Mouse (Mus musculus): ENCODE data around the gene Prrt1. TPM values are rescaled to one million over a fixed set of nuclear protein-coding genes. Genes with fewer than 3 reads are reported as not detected.

Gene Prrt1
- total and polyA plus RNA-seq, 3 experiments = not detected

DNA sequence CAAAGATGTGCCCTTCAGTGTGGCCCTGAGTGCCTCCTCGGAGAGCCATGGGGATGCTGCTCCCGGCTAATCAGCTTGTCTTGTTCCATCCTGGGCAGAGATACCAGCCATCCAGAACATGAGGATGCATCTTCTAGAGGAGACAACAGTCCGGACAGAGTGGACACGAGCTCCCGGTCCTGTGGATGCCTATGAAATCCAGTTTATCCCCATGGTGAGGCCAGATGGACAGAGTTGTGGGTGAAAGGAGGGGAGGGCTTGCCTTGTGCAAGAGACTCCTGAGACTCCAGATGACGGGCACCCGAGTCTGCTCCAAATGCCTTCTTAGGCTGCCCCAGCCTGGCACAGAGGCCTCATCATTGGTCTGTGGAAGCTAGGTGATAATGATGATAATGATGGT is 43.8 kb downstream of the Prrt1 start:
- Histone ChIP-seq H3K27me3 (replicated peaks) (peaks cover 66% of the 10 kb centered on the region), H3K9me3 (replicated peaks; ENCODE audit: low read length) (peaks cover 14% of the 10 kb centered on the region), H3K9ac (ENCODE audit: insufficient read depth, low read depth) (no peak overlapping the region), H3K27ac (ENCODE audit: insufficient read depth, low read depth) (no peak overlapping the region), H3K36me3 (replicated peaks in 1 of 2; ENCODE audit: control insufficient read depth in 1 of 2, insufficient read depth in 1 of 2, low read length in 1 of 2) (no peaks in the 10 kb centered on the region), H3K4me3 (replicated peaks in 1 of 3; ENCODE audit: low read depth in 2 of 3, low read length in 2 of 3, poor library complexity in 1 of 3) (no peak overlapping the region), H3K4me1 (ENCODE audit: control insufficient read depth in 1 of 2, insufficient read depth in 2 of 2) (no peaks in the 10 kb centered on the region), H3K79me2 (replicated peaks; ENCODE audit: control insufficient read depth, extremely low read depth, insufficient read depth, poor library complexity, severe bottlenecking) (no peaks in the 10 kb centered on the region), H3K4me2 (ENCODE audit: insufficient read depth, low read depth, poor library complexity, severe bottlenecking) (no peak overlapping the region)
- in situ Hi-C loops (cut with MboI; ENCODE audit: low pct_ligation_motif_present, low pct_unique_long_range_greater_than_20kb, low sequenced_read_pairs) (no loop called here), dilution Hi-C loops (cut with MboI; ENCODE audit: extremely low pct_ligation_motif_present, extremely low pct_unique_long_range_greater_than_20kb, low sequenced_read_pairs) (no loop called here)
- DNase-seq (ENCODE audit: extremely low read depth) = no peak
- TF ChIP-seq ZMIZ1 (IDR thresholded peaks at IDR 0.05; ENCODE audit: low read depth, low read length) (no peak), CHD1 (IDR thresholded peaks at IDR 0.05; ENCODE audit: low read depth, low read length) (no peak), RCOR1 (conservative IDR thresholded peaks at IDR 0.05; ENCODE audit: low read depth, low read length) (no peak), JUN (IDR thresholded peaks at IDR 0.05; ENCODE audit: insufficient read depth, low read depth, low read length) (no peak), BHLHE40 (IDR thresholded peaks at IDR 0.05; ENCODE audit: low read depth, low read length) (no peak), GABPA (IDR thresholded peaks at IDR 0.05; ENCODE audit: insufficient replicate concordance, low read depth, low read length) (no peak), MAX (IDR thresholded peaks at IDR 0.05; ENCODE audit: low read length) (no peak), MYC (IDR thresholded peaks at IDR 0.05; ENCODE audit: low read depth, low read length) (no peak), ETS1 (conservative IDR thresholded peaks at IDR 0.05; ENCODE audit: low read depth, low read length) (no peak), POLR2A (IDR thresholded peaks at IDR 0.05; ENCODE audit: low read depth, low read length) (no peak), PAX5 (IDR thresholded peaks at IDR 0.05; ENCODE audit: low read length) (no peak), EP300 (IDR thresholded peaks at IDR 0.05; ENCODE audit: low read length) (no peak), NELFE (IDR thresholded peaks at IDR 0.05; ENCODE audit: low read depth, low read length) (no peak), HCFC1 (IDR thresholded peaks at IDR 0.05; ENCODE audit: low read depth, low read length) (no peak), ZNF384 (IDR thresholded peaks at IDR 0.05; ENCODE audit: low read depth, low read length) (no peak)

DNA sequence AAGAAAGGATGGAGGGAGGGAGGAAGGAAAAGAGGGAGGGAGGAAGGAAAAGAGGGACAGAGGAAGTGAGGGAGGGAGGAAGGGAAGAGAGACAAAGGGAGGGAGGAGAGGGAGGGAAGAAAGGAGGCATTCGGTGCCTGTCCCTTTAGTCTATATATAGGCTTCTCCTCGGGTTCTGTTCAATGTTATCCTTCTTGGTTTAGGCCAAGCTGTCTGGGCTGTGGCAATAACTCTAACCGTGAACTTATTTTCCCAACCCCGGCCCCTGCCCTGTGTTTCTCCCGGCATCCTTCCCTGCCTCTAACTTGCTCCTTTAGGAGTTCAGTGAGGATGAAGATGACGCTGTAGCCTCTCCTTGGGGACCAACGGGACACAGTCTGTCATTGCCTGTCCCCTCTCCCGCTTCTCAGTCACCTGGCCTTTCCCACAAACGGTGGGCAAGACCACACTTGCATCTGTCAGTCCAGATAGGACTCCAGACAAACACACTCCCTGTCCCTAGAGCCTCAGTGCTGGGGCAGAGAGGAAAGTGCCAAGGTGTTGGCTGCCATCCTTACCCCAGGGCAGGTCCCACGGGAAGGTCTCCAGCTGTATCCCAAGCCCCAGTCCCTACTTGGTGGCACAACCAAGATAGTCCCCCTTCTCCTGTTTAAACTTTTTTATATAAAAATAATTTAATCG is 45.3 kb downstream of the Prrt1 start:
- peaks cover 14% of the 10 kb centered on the region for H3K9me3 ChIP-seq (replicated peaks; ENCODE audit: low read length)
- no peak for TF ChIP-seq E2F4 (IDR thresholded peaks at IDR 0.05; ENCODE audit: insufficient replicate concordance, low read depth, low read length)
- no peak for TF ChIP-seq CHD1 (IDR thresholded peaks at IDR 0.05; ENCODE audit: low read depth, low read length)
- TF ChIP-seq POLR2AphosphoS2 (IDR thresholded peaks at IDR 0.05; ENCODE audit: low read depth, low read length) = no peak
- TF ChIP-seq USF1 (IDR thresholded peaks at IDR 0.05; ENCODE audit: low read depth, low read length) = no peak
- TF ChIP-seq TBP (conservative IDR thresholded peaks at IDR 0.05; ENCODE audit: low read depth, low read length) = no peak
- TF ChIP-seq MAX (IDR thresholded peaks at IDR 0.05; ENCODE audit: low read length) = no peak
- no peak for TF ChIP-seq TCF12 (IDR thresholded peaks at IDR 0.05; ENCODE audit: low read depth, low read length)
- TF ChIP-seq KAT2A (IDR thresholded peaks at IDR 0.05; ENCODE audit: insufficient replicate concordance, low read length) = no peak
- TF ChIP-seq JUN (IDR thresholded peaks at IDR 0.05; ENCODE audit: insufficient read depth, low read depth, low read length) = no peak
- TF ChIP-seq MEF2A (IDR thresholded peaks at IDR 0.05; ENCODE audit: borderline replicate concordance, low read depth, low read length) = no peak
- TF ChIP-seq ZMIZ1 (IDR thresholded peaks at IDR 0.05; ENCODE audit: low read depth, low read length) = no peak
- TF ChIP-seq BHLHE40 (IDR thresholded peaks at IDR 0.05; ENCODE audit: low read depth, low read length) = no peak
- no peak for TF ChIP-seq ZC3H11A (IDR thresholded peaks at IDR 0.05; ENCODE audit: low read depth, low read length)
- no peak for TF ChIP-seq ETS1 (conservative IDR thresholded peaks at IDR 0.05; ENCODE audit: low read depth, low read length)
- no peak for TF ChIP-seq IRF4 (IDR thresholded peaks at IDR 0.05; ENCODE audit: low read depth, low read length)
- no peak overlapping the region for H3K27ac ChIP-seq (ENCODE audit: insufficient read depth, low read depth)
- H3K4me3 ChIP-seq (replicated peaks in 1 of 3; ENCODE audit: low read depth in 2 of 3, low read length in 2 of 3, poor library complexity in 1 of 3) = no peak overlapping the region
- dilution Hi-C loops (cut with MboI; ENCODE audit: extremely low pct_ligation_motif_present, extremely low pct_unique_long_range_greater_than_20kb, low sequenced_read_pairs) = no loop called here
- DNase-seq (ENCODE audit: extremely low read depth) = no peak
- no peaks in the 10 kb centered on the region for H3K79me2 ChIP-seq (replicated peaks; ENCODE audit: control insufficient read depth, extremely low read depth, insufficient read depth, poor library complexity, severe bottlenecking)
- peaks cover 78% of the 10 kb centered on the region for H3K27me3 ChIP-seq (replicated peaks)
- no peak overlapping the region for H3K9ac ChIP-seq (ENCODE audit: insufficient read depth, low read depth)
- H3K36me3 ChIP-seq (replicated peaks in 1 of 2; ENCODE audit: control insufficient read depth in 1 of 2, insufficient read depth in 1 of 2, low read length in 1 of 2) = no peaks in the 10 kb centered on the region
- in situ Hi-C loops (cut with MboI; ENCODE audit: low pct_ligation_motif_present, low pct_unique_long_range_greater_than_20kb, low sequenced_read_pairs) = no loop called here
- H3K4me2 ChIP-seq (ENCODE audit: insufficient read depth, low read depth, poor library complexity, severe bottlenecking) = no peak overlapping the region
- no peaks in the 10 kb centered on the region for H3K4me1 ChIP-seq (ENCODE audit: control insufficient read depth in 1 of 2, insufficient read depth in 2 of 2)
